Mouse (Mus musculus) stomach, postnatal 0 days (tissue): ENCODE measurements at regions not wholly inside any gene's neighbourhood (a gene's known extent, or its start where the extent isn't known, plus 50 kb on each side); places are given as distances from the start of the nearest gene placed in this dataset.

Source experiments
- CTCF ChIP-seq: IDR thresholded peaks from 2 replicates; pipeline ENCODE4 v1.5.1; 2016; ENCODE audit warnings: antibody characterized with exemption, low read depth, mild to moderate bottlenecking, moderate library complexity
- EP300 ChIP-seq: optimal IDR thresholded peaks from 2 replicates; pipeline ENCODE3; 2016; ENCODE audit warnings: antibody characterized with exemption

GRCm38 (mm10) chr12:106174981-106175700, 165.1 kb downstream of the Vrk1 start:
- no peak for TF ChIP-seq EP300
- no peak for TF ChIP-seq CTCF
